Mouse (Mus musculus) limb, embryonic 11.5 days (tissue): Measurements from ENCODE around the gene Bmp8b. TPM values are rescaled to one million over a fixed set of nuclear protein-coding genes. Genes with fewer than 3 reads are reported as not detected.
"Not testable (repeated sequence)": the region's sequence is repeated elsewhere in the genome, so short reads cannot be mapped to it uniquely, and the experiment has no call there.

ENCODE experiments used
- ATAC-seq: fragments of 200-750 bp; cut with Nextera tagmentation; 2 replicates; pipeline ENCODE4 v1.8.0; 2017; ENCODE audit warnings: low read depth; ENCODE audit not compliant: insufficient number of reproducible peaks, low FRiP score, low TSS enrichment
- DNase-seq: peaks from one replicate; pipeline ENCODE4 v3.0.0-alpha.2; 2015; ENCODE audit warnings: low spot score
- H3K27ac ChIP-seq: fragments of 300-500 bp; sonication (generic); replicated peaks from 2 replicates; pipeline ENCODE4 v1.5.1; 2014; ENCODE audit warnings: low read depth, mild to moderate bottlenecking, low read length
- H3K27me3 ChIP-seq: fragments of 300-500 bp; sonication (generic); 2 replicates; pipeline ENCODE4 v1.6.1; 2014; ENCODE audit warnings: mild to moderate bottlenecking, low read length, mixed read lengths; ENCODE audit not compliant: control insufficient read depth, insufficient read depth
- H3K36me3 ChIP-seq: fragments of 300-500 bp; sonication (generic); 2 replicates; pipeline ENCODE4 v1.6.1; 2014; ENCODE audit warnings: mild to moderate bottlenecking, low read length, moderate library complexity, mixed read lengths; ENCODE audit not compliant: control insufficient read depth, insufficient read depth
- H3K4me1 ChIP-seq: fragments of 300-500 bp; sonication (generic); 2 replicates; pipeline ENCODE4 v1.6.1; 2014; ENCODE audit warnings: low read length, mixed read lengths; ENCODE audit not compliant: control insufficient read depth, insufficient read depth
- H3K4me2 ChIP-seq: fragments of 300-500 bp; sonication (generic); 2 replicates; pipeline ENCODE4 v1.6.1; 2014; ENCODE audit warnings: low read depth, mild to moderate bottlenecking, moderate library complexity; ENCODE audit not compliant: severe bottlenecking
- H3K4me3 ChIP-seq: fragments of 300-500 bp; sonication (generic); 2 replicates; pipeline ENCODE4 v1.5.1; 2014; ENCODE audit warnings: low read depth, low read length
- H3K9ac ChIP-seq: fragments of 300-500 bp; sonication (generic); 2 replicates; pipeline ENCODE4 v1.6.1; 2014; ENCODE audit warnings: mild to moderate bottlenecking, low read length
- H3K9me3 ChIP-seq: fragments of 300-500 bp; sonication (generic); 2 replicates; pipeline ENCODE4 v1.6.1; 2016; ENCODE audit warnings: low read length; ENCODE audit not compliant: control insufficient read depth
- WGBS: fragments of 180-500 bp; shearing (Covaris S2); extraction: QIAGEN DNeasy Blood & Tissue Kit; methylation state at CpG from one replicate; pipeline ENCODE4 v1.1.7; 2014; 5-methylcytosine and 5-hydroxymethylcytosine counted together
- polyA plus RNA-seq: library from polyadenylated mRNA; unstranded; fragments of >200 nt; fragmentation: Nextera tagmentation; extraction: Ambion mirVana; gene quantifications from 2 replicates; pipeline ENCODE4 v1.2.1, GENCODE M21; 2014

Bmp8b gene
- polyA plus RNA-seq, 1 experiment from 2014 or later = 0.17 TPM

DNA sequence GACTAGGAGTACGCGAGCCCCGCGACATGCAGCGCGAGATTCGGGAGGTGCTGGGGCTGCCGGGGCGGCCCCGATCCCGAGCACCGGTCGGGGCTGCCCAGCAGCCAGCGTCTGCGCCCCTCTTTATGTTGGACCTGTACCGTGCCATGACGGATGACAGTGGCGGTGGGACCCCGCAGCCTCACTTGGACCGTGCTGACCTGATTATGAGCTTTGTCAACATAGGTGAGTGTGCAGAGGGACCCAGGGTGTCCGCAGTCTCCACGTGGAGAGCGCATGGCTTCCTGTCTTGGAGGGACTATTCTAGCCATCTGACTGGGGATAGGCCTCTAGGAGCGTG lies 456 bp downstream of the Bmp8b start:
- Histone ChIP-seq H3K36me3 (no peaks in the 10 kb centered on the region), H3K9me3 (no peaks in the 10 kb centered on the region), H3K9ac (no peak overlapping the region), H3K4me1 (0 out of 2 replicates have a peak, but pooled peaks cover 2% of the 10 kb centered on the region), H3K4me2 (peak overlapping the region; percentile 20; the same call in 1 of the 2 replicates), H3K4me3 (peak overlapping the region; percentile 15; the same call in 1 of the 2 replicates), H3K27me3 (peaks cover 33% of the 10 kb centered on the region), H3K27ac (no peak overlapping the region)
- ATAC-seq = peak; percentile 46; the same call in 1 of the 2 replicates
- WGBS = 22% methylated on average over 24 of the region's 24 CpGs
- DNase-seq = no peak

DNA sequence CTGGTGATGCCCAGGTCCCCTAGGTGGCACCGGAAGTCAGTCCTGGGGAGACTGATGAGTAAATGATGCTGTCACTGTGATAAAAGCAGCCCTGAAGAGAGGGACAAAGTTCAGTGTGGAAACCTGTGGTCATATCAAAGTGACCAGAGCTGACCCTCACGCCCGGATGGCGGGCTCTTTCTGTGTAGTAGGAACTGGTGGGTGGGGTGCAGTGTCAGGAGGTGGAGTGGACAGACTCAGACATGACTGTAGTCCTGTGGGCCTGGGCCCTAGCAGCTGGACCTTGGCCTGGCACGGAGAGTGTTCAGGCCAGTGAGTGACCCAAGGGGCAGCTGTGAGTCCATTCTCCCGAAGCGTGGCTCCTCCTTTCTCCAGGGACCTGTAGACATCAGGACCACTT lies 964 bp downstream of the Bmp8b start:
- not testable (repeated sequence) for DNase-seq, H3K36me3 ChIP-seq, H3K9me3 ChIP-seq, H3K27ac ChIP-seq, ATAC-seq, H3K9ac ChIP-seq, H3K4me2 ChIP-seq, H3K4me1 ChIP-seq, H3K4me3 ChIP-seq
- WGBS = 83% methylated on average over 7 of the region's 7 CpGs
- peaks cover 33% of the 10 kb centered on the region for H3K27me3 ChIP-seq

DNA sequence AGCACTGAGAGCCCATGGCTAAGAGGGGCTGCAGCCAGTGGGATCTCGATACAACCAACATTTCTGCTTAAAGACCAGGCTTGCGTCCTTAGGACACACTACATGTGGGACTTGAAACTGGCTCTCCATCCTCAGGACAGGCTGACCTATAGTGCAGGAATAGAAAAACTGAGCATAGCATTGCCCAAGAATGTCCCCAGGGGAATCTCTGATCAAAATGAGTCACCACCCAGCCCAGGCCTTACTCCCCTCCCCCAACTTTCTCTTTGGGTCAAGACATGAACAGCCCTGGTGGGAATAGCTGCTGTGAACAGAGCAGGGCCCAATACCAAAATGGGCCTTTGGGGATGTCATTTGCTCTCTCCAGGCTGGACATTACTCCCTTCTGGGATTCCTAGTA lies 1.9 kb downstream of the Bmp8b start:
- no peaks in the 10 kb centered on the region for H3K36me3 ChIP-seq
- H3K27ac ChIP-seq = no peak overlapping the region
- no peak overlapping the region for H3K4me2 ChIP-seq
- H3K4me1 ChIP-seq = 0 out of 2 replicates have a peak, but pooled peaks cover 2% of the 10 kb centered on the region
- no peaks in the 10 kb centered on the region for H3K9me3 ChIP-seq
- ATAC-seq = no peak
- peaks cover 33% of the 10 kb centered on the region for H3K27me3 ChIP-seq
- DNase-seq = no peak
- WGBS = 96% methylated on average over 2 of the region's 2 CpGs
- no peak overlapping the region for H3K9ac ChIP-seq
- H3K4me3 ChIP-seq = no peak overlapping the region

DNA sequence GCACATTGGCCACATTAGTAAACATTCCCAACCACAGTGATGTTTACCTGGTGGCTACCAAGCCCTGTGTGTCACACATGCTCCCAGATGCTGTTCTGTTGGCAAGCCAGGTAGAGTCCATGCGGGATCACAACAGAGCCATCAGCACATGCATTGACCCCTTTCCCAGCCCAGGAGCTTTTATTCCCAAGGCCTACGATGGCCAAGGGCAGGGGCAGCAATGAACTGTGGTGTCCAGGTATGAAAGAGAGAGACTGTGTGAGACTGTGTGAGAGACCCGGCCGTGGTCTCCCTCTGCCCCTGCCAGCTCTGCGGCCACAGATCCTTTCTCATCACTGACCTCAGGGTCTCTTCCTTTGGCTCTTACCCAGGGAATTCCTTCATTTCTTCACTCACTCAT lies 3.1 kb downstream of the Bmp8b start:
- no peaks in the 10 kb centered on the region for H3K9me3 ChIP-seq
- DNase-seq (no peak), ATAC-seq (no peak)
- H3K27ac ChIP-seq = no peak overlapping the region
- no peak overlapping the region for H3K4me2 ChIP-seq
- H3K4me1 ChIP-seq = 0 out of 2 replicates have a peak, but pooled peaks cover 2% of the 10 kb centered on the region
- no peak overlapping the region for H3K4me3 ChIP-seq
- H3K36me3 ChIP-seq = no peaks in the 10 kb centered on the region
- peaks cover 30% of the 10 kb centered on the region for H3K27me3 ChIP-seq
- H3K9ac ChIP-seq = no peak overlapping the region
- WGBS = 93% methylated on average over 5 of the region's 5 CpGs

DNA sequence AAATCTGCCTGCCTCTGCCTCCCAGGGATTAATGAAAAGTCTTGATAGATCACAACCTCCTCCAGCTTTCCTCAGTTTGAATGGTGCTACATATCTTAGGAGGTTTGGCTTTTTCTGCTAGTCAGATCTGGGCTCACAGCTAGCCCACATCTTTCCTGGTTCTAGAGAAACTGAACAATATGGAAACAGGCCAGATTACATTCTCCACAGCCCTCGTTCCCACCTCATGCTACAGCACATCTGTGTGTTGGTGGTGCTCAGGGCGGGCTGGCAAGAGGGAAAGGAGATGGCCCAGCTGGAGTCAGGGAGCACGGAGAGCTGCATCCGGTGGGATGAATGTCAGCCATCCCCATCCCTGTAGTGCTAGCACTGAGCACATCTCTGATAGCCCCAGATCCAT lies 5.8 kb downstream of the Bmp8b start:
- no peaks in the 10 kb centered on the region for H3K9me3 ChIP-seq
- no peak overlapping the region for H3K4me3 ChIP-seq
- DNase-seq = no peak
- peaks cover 9% of the 10 kb centered on the region for H3K27me3 ChIP-seq
- no peak overlapping the region for H3K9ac ChIP-seq
- no peaks in the 10 kb centered on the region for H3K4me1 ChIP-seq
- no peaks in the 10 kb centered on the region for H3K36me3 ChIP-seq
- no peak overlapping the region for H3K27ac ChIP-seq
- no peak overlapping the region for H3K4me2 ChIP-seq
- WGBS = 91% methylated on average over 4 of the region's 4 CpGs
- no peak for ATAC-seq

DNA sequence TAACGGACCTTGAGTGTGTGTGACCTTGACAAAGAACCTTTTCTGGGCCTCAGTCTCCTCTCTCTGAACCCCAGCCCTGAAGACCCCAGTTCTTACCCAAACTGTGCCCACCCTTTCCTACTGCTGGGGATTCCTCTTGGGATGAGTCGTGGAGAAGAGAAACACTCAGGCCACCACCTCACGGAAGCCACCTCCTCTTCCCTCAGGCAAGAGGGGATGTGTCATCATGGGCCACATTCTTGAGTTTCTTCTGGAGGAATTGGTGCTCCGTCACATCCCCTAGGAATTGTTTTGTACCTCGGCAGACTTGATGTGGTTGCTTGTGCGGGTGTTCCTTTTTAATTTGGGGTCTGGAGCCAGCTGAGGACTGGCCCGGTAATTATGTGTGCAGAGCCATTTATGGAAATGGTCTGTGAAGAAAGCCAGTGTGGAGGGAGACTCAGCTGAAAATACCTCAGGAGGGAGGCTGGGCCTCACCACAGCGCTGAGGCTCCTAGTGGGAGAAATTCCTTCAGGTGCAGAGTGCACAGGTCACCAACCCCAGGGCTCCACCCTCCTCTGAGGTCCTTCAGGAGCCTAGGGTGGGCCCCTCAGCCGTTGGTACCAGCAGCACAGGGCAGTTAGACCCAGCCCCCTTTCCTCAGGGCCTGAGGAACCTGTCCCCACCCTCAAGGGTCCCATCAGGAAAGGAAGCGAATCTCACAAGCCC lies 6.5 kb downstream of the Bmp8b start:
- not testable (repeated sequence) for H3K4me2 ChIP-seq, H3K9me3 ChIP-seq, H3K4me3 ChIP-seq, DNase-seq, H3K4me1 ChIP-seq, H3K36me3 ChIP-seq, ATAC-seq, H3K27ac ChIP-seq, H3K9ac ChIP-seq, H3K27me3 ChIP-seq
- 71% methylated on average over 10 of the region's 10 CpGs for WGBS

DNA sequence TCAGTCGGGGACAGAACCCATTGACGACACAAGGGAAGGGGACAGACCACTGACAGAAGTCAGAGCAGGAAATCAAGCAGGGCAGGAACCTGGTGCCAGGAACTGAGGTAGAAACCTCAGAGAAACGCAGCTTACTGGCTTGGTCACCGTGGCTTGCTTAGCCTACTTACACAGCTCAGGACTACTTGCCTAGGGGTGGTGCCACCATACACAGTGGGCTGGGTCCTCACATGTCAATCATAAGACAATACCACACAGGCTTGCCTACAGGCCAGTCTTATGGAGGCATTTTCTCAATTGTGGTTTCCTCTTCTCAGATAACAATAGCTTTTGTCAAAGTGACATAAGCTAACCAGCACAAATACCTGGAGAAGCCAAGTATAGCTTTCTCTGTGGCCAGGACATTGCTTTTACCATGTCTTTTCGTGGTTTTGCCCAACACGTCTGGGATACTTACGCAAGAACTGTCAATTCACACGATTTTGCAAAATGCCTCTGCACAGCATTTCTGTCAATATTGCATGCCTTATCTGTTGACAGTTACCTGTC lies 7.3 kb downstream of the Bmp8b start:
- DNase-seq = no peak
- H3K9ac ChIP-seq = no peak overlapping the region
- WGBS = 82% methylated on average over 8 of the region's 8 CpGs
- ATAC-seq = no peak
- H3K36me3 ChIP-seq = no peaks in the 10 kb centered on the region
- no peaks in the 10 kb centered on the region for H3K4me1 ChIP-seq
- H3K4me3 ChIP-seq = no peak overlapping the region
- H3K27ac ChIP-seq = no peak overlapping the region
- H3K4me2 ChIP-seq = no peak overlapping the region
- H3K27me3 ChIP-seq = peaks cover 4% of the 10 kb centered on the region; the same call in 1 of the 2 replicates
- no peaks in the 10 kb centered on the region for H3K9me3 ChIP-seq

DNA sequence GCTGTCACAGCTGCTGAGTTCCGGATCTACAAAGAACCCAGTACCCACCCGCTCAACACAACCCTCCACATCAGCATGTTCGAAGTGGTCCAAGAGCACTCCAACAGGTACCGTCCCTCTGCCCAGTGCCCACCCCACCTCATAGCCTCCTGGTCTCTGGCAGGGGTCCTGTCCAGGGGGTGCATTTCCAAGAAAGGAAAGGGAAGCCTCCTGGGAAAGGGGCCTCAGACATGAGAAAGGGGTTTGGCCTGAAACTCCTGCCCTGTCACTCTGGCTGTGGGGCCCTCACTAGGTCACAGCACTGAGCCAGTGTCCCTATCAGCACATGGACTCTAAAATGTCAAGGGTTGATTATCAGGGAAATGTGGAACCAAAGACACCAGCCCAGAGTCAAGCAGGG lies 9.7 kb downstream of the Bmp8b start:
- H3K27me3 ChIP-seq, ATAC-seq: not testable (repeated sequence)
- WGBS = 91% methylated on average over 4 of the region's 4 CpGs

More for the DNA sequence above, 9.7 kb downstream of the Bmp8b start:
- not testable (repeated sequence) for H3K9me3 ChIP-seq, H3K9ac ChIP-seq, H3K4me2 ChIP-seq, DNase-seq, H3K27ac ChIP-seq, H3K4me3 ChIP-seq, H3K4me1 ChIP-seq, H3K36me3 ChIP-seq
